Mouse (Mus musculus) heart, adult 18-20 months (tissue): ENCODE measurements at regions not wholly inside any gene's neighbourhood (a gene's known extent, or its start where the extent isn't known, plus 50 kb on each side); places are given as distances from the start of the nearest gene placed in this dataset.

ENCODE experiments used
- DNase-seq, 2 experiments: peaks; one replicate each; pipeline ENCODE4 v3.0.0; 2021 to 2022; ENCODE audit warnings: mixed read lengths in 1 of 2

DNA sequence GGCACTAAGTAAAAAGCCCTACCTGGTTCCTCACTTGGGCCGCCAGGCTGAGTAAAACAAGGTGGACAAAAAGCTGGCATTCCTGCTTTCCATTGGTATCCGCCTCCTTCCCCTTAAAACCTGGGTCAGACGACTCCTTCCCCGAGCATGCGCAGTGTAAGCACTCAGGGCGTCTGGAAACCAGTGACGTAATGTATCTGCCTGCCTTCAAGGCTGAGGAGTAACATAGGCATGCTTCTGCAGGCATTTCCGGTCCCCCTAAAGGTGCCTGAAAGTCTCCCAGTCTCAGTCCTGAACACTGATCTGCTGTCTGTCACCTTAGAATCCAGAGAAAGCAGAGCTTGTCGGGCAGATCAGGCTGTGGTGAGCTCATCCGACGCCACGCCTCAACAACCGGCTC is 140.7 kb downstream of the Cd24a start:
- DNase-seq: no peak

DNA sequence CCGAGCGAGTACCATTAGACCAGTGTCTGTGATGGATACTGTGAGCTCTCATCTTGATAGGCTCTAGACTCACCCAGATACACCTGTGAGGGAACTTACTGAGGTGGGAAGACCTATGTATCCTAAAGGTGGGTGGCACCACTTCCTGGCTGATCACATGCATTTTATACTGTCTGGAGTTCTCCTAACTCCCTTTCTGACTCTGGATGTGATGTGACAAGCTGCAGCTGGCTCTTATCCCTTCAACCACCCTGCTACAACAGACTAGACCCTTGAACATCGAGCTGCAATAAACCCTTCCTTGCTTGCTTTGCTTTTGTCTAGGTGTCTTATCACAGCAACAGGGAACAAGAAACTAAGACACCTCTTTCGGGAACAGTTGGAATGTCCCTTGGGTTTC is 143.3 kb downstream of the Cd24a start:
- no peak for DNase-seq

DNA sequence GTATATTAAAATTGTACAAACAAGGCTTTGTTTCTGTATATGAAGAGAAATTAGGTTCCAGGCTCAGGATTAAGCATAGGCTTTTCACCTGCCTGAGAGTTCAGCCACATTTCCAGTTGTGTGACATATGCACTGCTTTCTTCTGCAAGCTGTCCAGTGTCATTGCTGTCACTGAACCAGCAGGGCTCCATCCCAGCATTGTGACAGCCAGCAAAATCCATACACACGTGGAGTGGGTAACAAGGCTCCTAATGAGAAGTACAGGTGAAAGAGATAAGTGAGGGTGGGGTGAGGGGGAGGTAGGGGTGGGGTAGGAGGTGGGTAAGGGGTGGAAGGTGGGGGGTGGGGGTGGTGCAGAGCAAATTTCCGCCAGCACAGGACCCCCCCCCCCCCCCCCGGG is 144.1 kb downstream of the Cd24a start:
- DNase-seq: no peak

DNA sequence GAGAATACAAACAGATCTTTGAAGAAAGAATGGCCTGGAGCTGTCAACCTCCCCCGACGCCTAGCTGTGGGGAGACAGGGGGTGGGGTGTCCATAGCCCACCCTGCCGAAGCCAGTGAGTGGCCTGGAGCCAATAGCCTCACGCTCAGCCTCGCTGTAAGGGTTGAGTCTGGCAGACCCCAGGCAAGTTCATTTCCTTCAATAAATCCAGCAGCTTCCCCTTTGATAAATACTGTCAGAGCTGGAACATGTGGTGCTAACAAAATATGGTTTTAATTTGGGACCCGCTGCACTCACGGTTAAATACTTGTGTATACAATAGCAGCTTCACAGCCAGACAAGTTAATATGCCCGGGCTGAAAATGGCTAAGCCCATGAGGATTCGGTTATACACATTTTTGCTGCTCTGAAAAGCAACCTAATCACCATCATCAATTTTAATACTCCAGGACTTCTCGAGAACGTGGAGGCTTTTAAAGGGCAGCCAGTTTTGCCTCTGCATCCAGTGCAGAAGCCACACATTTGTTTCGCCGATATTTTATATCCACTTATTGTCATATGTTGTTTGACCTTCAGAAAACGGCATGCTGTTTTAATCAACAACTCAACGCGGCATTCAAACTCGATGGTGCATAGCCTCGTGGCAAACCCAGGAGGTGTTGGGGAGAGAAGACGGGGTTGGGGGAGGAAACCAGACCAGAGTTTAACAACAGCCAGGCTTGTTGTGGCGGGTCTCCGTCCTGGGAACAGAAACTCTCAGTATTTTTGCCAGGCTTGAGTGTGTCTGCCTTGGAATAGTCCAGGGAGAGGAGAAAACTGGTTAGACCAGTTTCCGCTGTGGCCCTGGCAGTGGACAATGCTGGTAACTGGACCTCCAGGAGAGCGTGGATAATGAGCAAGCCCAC is 144.9 kb downstream of the Cd24a start:
- DNase-seq: peak in 1 of 2 experiments; percentile 25

DNA sequence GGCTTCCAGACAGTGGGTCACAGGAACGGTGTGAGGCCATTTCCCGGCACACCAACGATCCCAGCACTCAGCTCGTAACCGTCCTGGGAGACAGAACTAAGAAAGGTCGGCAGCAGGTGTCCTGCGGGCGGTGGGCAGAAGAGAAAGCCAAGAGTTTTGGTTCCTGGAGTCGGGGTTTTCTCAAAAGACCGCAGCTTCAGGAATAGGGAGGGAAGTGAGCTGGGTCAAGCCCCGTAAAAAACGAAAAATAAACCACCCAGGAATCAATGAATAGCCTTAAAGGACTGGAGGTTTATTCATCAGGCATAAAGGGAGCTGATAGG is 145.5 kb downstream of the Cd24a start:
- DNase-seq: no peak

DNA sequence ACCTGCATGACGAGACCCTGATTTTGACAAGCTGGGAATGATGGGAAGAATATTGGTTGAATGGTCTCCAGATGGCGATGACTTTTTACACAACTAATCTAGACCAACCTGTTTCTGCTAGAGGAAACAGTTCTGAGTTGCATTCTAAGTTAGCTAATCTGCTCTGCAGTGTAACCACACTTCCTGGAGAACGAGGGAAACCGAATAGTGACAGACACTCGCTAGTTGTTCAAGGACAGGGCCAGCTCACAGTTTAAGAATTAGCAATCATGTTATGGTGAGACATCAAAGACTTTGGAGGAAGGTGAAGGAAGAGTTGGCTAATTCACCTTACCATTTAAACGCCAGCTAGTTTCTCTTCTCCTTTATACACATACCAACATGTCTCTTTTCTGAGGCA is 149.7 kb downstream of the Cd24a start:
- no peak for DNase-seq

DNA sequence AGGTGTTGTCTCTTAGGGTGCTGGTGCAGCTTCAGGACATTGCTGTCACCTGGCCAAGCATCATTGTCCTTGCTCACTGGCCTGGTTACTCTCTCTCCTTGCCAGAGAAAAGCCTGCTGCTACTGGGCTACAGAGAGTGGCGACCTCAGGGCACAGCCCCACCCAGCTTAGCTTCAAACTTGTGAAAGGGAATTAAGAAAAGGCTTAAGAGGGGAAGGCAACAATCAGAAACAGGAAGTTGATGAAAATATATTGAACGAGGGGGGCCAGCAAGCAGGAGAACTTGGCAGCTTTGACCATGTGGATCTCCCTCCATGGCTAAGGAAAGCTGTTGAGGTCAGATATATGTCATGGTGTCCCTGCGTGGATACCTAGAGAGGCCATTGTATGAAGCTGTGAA is 151.1 kb downstream of the Cd24a start:
- no peak for DNase-seq

DNA sequence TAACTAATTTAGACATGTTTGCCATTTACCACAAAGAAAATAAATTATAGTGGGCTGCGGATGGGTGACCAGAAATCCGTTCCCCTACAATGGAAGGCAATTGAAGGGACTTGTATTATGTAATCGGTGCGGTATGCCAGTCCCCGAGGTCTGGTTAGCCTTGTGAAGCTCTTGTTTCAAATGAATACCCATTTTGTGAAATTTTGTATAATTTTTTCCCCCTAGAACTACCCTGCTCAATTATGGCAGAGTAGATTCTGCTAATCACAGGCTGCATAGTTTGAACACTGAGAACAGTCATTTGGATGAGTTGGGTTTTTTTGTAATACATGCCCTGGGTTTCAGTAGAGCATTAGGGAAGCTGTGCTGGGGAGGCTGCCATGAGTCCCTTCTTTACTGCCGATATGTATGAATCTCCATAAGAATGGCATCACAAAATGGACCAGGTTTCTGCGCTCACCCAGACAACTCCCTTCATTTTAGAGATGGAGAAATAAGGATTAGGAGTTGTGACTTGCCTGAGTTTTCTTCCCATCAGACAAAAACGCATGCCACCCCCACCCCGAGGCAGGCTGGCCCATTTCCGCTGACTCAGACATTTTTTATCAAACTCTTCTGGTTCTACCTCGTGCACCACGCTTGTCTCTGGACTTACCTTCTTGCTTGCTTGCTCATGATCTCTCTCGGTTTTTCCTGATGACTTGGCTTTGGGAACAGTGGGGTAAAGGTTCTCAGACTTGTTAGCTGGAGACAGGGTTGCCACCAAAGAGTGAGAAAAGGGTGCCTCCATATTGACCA is 155.7 kb downstream of the Cd24a start:
- no peak for DNase-seq

DNA sequence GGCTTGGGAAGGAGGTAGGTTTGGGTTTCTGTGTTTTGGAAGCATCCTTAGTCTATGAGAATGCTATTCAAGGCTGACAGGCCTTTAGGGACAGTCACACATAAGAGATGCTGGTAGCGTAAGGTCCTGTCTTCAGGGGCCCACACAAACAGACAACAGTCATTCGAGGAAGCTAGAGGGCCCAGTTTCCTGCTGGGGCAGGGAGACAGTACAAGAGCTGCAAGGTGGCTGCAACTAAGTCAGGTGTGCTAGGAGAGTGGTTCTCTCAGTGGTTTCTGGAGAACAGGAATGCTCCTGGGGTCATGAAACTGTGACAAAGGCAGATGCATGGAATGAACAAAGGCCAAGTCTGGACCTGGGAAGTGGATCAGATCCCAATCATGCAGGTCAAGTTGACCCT is 161.1 kb downstream of the Cd24a start:
- DNase-seq: no peak

DNA sequence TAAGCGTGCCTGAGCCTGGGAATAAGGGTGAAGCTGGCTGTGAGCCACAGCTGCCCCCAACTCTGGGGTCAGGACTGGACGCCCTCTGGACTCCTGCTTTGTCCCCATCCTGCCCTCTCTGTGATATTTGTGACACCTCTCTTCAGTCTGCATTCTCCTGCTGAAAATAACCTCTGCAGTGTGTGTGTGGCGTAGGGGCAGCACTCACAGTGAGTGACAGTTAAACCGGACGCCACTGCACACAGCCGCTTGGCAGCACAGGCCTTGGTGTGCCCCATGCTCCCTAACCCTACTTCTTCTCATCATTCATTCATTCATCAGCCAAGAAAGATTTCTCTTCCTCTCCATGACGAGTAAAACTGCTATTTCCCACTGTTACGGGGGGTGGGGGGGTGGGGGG is 161.6 kb downstream of the Cd24a start:
- no peak for DNase-seq

DNA sequence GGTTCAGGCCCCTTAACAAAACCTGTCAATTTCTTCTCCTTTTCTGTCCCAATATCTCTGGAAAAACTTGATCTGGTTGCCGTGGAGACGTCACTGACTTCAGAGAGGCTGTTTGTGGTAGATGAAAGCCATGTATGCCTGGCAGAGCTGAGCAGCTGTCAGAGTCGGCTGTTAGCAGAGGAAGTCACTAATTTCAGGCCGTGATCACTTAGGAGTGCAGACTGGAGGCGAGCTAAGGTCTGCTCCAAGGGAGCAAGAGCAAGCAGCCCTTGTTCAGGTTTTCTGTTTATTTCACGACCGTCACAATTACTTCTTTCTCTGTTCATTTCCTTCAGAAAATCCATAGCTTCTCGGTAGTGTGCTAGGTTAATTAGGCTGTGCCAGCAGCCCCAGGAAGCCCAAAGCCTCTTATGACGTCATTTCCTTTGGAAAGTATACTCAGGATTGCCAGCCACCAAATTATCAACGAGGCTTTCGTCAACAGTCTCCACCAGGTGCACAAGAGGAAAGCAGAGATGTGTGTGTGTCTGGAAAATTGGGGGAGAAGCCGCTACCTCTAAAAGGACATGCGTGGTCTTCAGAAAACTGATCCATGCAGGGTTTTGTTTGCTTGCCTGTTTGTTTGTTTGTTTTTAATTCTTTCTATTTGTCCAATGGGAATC is 161.2 kb downstream of the Qrsl1 start:
- peak in 1 of 2 experiments; percentile 19 for DNase-seq

DNA sequence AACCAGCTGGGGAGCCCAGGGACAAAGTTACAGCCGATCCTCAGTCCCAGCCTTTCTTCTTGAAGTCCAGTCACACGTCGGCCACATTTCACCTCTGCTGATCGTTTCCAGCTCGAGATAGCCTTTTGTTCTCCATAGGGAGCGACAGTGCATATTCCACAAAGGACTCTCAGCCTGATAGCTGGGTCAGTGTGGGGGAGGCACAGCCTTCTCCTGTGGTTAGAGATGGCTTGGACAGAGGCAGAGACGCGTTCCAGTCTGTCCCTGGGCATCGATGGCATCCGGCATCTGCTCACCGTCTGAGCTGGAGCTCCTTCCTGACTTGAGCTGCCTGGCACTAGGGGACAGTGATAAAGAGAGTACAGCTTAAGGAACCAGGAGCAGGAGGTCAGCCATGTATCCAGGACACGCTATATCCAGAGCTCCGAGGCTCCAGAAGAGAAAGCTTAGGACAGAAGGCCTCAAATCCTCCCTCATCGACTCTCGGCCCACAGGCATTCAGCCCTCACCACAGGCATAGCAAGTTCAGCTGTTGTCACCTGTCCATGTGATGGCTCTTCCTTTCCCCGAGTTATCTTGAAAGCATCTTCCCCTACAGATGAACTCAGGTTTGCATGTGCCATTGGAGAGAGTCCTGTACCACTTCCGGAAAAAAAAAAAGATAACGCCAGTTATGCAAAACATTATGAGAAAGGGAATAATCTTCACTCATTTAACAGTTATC is 160.0 kb downstream of the Qrsl1 start:
- no peak for DNase-seq

DNA sequence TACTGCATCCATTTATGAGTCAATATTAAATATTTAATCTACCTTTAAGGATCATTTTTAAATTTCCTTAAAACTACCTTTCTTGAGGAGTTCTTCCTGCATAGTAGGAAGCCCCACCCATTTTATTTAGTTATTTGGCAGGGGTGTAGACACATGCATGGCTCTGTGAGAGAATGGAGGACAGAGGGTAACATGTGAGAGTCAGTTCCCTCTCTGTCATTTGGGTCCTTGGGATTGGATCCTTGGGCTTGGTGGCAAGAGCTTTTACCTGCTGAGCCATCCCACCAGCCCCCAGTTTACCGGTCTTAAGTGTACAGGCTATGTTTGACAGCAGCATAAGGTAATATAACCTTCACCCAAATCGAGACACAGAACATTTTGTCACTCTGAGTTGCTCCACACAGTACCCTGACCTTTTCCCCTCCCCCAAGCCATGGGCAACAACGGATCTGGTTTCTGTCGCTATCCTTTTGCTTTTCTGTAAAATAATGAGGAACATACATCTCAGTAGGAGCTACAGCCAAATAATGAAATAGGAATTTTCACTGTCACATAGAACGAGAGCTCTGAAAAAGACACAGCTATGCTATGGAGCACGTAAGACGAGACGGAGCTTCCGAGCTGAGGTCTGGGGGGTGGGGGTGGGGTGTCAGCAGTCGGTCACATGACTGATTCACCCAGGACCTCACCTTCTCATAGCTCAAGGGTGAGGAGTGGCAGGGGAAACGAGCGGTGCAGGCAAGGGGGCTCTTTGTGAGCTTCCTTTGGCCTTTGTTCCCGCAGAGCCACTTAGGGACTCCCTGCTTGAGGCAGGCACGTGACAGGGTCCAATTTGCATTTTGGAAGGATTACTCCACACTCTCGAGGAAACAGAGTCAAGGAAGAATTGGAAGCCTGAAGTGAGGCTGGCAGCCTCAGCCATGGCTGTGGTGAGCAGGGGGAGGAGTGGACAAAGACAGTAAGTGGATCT is 159.2 kb downstream of the Qrsl1 start:
- no peak for DNase-seq

DNA sequence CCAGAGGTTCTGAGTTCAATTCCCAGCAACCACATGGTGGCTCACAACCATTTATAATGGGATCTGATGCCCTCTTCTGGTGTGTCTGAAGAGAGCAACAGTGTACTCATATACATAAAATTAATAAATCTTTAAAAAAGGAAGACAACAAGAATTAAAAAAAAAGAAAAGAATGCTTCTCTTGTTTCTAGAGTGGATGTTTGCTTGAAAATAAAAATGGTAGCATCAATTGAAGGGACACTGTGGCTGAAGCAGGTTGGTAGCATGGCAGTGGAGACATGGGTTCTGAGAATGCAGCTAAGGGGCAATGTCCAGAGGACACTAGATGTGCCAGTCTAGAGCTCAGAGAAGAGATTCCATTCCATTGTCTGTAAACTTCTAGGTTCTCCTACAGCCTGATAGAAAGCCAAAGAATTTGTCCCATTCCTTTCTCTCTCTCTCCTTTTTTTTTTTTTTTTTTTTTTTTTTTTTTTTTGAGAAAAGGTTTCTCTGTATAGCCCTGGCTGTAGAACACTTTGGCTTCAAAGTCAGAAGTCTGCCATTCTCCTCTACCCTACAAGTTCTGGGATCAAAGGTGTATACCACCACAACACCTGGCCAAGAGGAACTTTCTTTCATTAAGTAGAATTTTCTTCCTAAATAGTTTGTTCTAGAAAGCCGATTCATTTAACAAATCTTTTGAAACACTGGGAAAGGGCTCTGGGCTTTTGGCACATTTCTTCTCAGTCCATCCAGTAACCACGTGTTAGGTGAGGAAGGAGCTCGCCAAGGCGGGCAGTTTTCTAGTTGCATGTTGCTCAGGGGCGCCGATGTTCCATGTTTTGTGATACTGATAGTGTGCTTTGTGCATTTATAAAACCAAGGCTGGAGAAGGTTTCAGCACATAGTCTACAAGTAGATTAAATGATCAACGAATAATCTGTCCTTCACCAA is 158.1 kb downstream of the Qrsl1 start:
- no peak for DNase-seq

DNA sequence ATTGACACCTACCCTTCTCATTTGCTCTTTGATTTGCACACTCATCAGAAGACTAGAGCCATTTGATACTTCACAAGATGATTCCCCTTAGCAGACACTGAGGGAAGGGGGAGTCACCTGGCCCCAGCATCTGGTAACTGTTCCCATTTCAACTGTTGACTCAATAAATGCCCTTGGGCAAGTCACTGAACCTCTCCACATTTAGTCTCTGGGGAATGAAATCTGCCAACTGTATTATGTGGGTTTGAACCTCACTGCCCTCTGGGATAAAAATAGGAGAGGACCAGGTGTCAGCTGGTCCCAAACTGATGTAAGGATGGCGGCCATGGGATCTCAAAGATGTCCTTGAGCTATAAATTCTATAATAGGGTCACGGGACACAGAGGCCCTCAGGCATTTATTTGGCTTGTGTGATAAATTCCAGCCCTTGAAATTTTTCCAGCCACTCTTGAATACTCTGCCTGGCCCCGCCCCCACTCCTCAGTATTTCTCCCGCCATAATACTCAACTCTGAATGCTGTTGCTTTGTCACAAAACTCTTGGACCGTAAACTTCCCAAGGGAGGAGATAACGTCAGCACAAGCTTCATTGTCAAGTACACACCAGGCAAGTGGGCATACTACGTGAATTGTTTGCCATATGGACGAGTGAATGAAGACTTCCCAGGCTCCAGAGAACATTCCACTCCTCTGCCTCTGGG is 155.5 kb downstream of the Qrsl1 start:
- no peak for DNase-seq

DNA sequence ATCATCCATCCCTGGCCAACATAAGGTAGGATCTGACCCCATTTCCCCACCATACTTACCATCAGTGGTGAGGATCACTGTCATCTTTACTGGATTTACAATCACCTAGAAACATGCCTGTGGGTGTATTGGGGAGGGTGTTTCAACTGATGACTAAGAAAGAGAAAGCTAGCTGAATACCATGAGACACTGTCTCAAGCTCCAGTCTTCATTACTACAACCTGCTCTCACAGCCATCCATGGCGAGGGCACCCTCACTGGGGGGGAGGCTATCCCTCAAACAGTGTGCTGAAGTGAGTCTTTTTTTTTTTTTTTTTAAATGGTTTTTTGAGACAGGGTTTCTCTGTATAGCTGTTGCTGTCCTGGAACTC is 154.9 kb downstream of the Qrsl1 start:
- DNase-seq: no peak

DNA sequence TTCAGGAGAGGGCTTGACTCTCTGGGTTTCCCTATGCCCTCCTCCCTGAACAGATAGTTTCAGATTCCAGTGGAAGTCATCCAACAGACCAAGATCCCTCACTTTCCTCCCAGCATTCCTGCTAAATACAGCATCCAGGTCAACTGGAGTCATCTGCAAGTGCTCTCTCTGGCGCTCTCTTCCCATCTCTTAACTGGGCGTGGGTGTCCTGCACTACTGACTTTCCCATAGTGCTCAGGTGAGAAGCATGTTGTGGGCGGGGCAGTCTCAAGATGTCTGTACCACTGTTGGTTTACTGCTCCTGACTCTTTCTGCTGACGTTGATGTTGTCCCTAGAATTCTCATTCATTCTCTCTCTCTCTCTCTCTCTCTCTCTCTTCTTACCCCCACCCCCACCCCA is 154.0 kb downstream of the Qrsl1 start:
- DNase-seq: no peak

DNA sequence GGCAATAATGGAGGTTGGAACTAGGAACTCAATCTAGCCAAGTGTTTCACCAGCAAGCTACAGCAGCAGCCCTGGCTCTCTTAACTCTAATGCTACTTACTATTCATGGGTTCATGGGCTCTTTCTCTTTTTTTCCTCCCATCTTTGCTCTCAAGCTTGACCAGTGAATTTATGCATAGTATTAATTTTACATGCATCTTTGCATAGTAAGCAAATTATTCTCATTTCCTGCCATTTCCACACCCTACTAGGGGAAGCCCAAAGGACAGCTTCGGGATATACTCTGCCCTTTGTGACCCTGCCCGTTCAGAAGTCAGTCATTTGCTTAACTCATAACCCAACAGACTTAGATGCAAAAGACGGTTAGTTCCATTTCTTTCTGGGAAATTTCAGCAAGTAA is 153.2 kb downstream of the Qrsl1 start:
- no peak for DNase-seq

DNA sequence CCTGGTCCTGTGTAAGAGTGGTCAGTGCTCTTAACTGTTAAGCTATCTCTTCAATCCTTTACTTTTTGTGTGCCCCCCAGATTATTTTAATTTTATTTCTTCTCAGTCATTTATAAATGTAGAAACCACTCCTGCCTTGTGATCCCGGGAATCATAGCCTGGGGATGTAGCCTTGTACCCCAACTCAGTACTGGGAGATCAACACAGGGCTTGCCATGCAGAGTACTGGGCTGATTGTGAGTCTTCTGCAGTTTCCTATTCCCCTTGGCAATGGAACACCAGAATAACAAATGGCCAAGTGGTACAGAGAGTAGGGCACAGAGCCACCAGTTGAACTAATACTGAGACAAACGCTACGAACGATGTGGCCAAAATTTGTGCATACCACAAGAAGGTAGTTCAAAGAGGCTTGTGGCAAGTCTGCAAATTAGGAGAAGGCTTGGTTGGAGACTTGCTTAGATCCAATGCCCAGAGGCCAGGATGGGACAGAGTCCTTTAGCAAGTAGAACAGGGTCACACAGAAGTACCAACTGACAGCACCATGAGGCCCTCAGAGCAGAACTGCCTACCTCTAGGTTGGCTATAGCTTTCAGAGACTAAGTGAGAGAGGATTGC is 151.9 kb downstream of the Qrsl1 start:
- no peak for DNase-seq
